8 mouse cellular contexts compared by ENCODE assay signal in genomic region chr5:33934081-33934480, GRCm38 (mm10). TPM values are rescaled to one million over a fixed set of nuclear protein-coding genes. Genes with fewer than 3 reads are reported as not detected.
DNase-seq lines count a peak whose midpoint lies in the region; ATAC-seq and TF ChIP-seq lines count a peak whose summit lies in the region.

No protein-coding gene starts in this region.

- TF ChIP-seq POLR2A in MEL (IDR thresholded peaks at IDR 0.05; ENCODE audit: control insufficient read depth in 1 of 2, insufficient read depth in 1 of 2, low read depth in 1 of 2, low read length in 2 of 2, poor library complexity in 1 of 2), result no peak

- H3K27ac ChIP-seq in hindbrain, embryonic 10.5 days, result no peak overlapping the region
- no peak overlapping the region for H3K27ac ChIP-seq in hindbrain, embryonic 11.5 days (ENCODE audit: low read depth, low read length)
- H3K27ac ChIP-seq in MEL (ENCODE audit: control insufficient read depth, low read depth, low read length), result no peak overlapping the region; the same call in 1 of the 2 replicates
- H3K27ac ChIP-seq in hindbrain, embryonic 15.5 days (replicated peaks), result no peak overlapping the region
- no peak overlapping the region for H3K27ac ChIP-seq in midbrain, embryonic 13.5 days

- ATAC-seq in hindbrain, embryonic 11.5 days (ENCODE audit: low FRiP score), result no peak
- no peak for ATAC-seq in hindbrain, embryonic 15.5 days (ENCODE audit: low FRiP score, low read depth)
- ATAC-seq in midbrain, embryonic 13.5 days, result no peak

- no peak overlapping the region for H3K4me2 ChIP-seq in hindbrain, embryonic 11.5 days (replicated peaks; ENCODE audit: low read depth, low read length)
- H3K4me2 ChIP-seq in hindbrain, embryonic 15.5 days, result peak overlapping the region; percentile 63
- peak overlapping the region; percentile 64 for H3K4me2 ChIP-seq in midbrain, embryonic 13.5 days (replicated peaks)

- WGBS in hindbrain, embryonic 10.5 days, result 98% methylated on average over 2 of the region's 2 CpGs
- WGBS in hindbrain, embryonic 11.5 days, result 91% methylated on average over 2 of the region's 2 CpGs
- 93% methylated on average over 2 of the region's 2 CpGs for WGBS in hindbrain, embryonic 15.5 days
- 92% methylated on average over 2 of the region's 2 CpGs for WGBS in midbrain, embryonic 13.5 days

- DNase-seq in hindbrain, embryonic 10.5 days (ENCODE audit: low spot score), result no peak
- DNase-seq in hindbrain, embryonic 11.5 days (ENCODE audit: low spot score), result no peak
- DNase-seq in MEL (ENCODE audit: low read depth, low spot score) (peak; percentile 47), adipocyte (ENCODE audit: low spot score) (no peak)
- DNase-seq in layer of hippocampus, postnatal 10 days (ENCODE audit: low spot score in 2 of 2), result no peak
- DNase-seq in spleen, postnatal 36 days (ENCODE audit: low spot score in 2 of 2), result no peak

- H3K27me3 ChIP-seq in hindbrain, embryonic 10.5 days (ENCODE audit: insufficient read depth, poor library complexity, severe bottlenecking), result no peaks in the 10 kb centered on the region
- H3K27me3 ChIP-seq in hindbrain, embryonic 11.5 days (ENCODE audit: control insufficient read depth, insufficient read depth, low read length), result no peaks in the 10 kb centered on the region
- no peaks in the 10 kb centered on the region for H3K27me3 ChIP-seq in MEL (ENCODE audit: control insufficient read depth in 1 of 2, insufficient read depth in 2 of 2, low read length in 2 of 2)
- no peaks in the 10 kb centered on the region for H3K27me3 ChIP-seq in hindbrain, embryonic 15.5 days
- no peaks in the 10 kb centered on the region for H3K27me3 ChIP-seq in midbrain, embryonic 13.5 days

- H3K4me3 ChIP-seq in hindbrain, embryonic 10.5 days, result peak overlapping the region; percentile 93; the same call in 1 of the 2 replicates
- no peak overlapping the region for H3K4me3 ChIP-seq in hindbrain, embryonic 11.5 days (ENCODE audit: low read depth, low read length)
- H3K4me3 ChIP-seq in MEL (ENCODE audit: control insufficient read depth in 1 of 2, insufficient read depth in 1 of 2, low read depth in 2 of 2, low read length in 2 of 2), result peak overlapping the region; percentile 23 to 79
- no peak overlapping the region for H3K4me3 ChIP-seq in hindbrain, embryonic 15.5 days
- H3K4me3 ChIP-seq in midbrain, embryonic 13.5 days (replicated peaks), result peak overlapping the region; percentile 90; the same call in 1 of the 2 replicates

- H3K4me1 ChIP-seq in hindbrain, embryonic 10.5 days (replicated peaks), result peaks cover 30% of the 10 kb centered on the region
- 0 out of 2 replicates have a peak, but pooled peaks cover 2% of the 10 kb centered on the region for H3K4me1 ChIP-seq in hindbrain, embryonic 11.5 days (replicated peaks; ENCODE audit: control insufficient read depth, insufficient read depth, low read length)
- H3K4me1 ChIP-seq in MEL (ENCODE audit: control insufficient read depth in 1 of 2, insufficient read depth in 2 of 2, low read length in 2 of 2), result peaks cover 20 to 21% of the 10 kb centered on the region in 2 experiments
- H3K4me1 ChIP-seq in hindbrain, embryonic 15.5 days (replicated peaks), result peaks cover 28% of the 10 kb centered on the region
- peaks cover 30% of the 10 kb centered on the region for H3K4me1 ChIP-seq in midbrain, embryonic 13.5 days (replicated peaks)

- TF ChIP-seq CTCF in MEL (IDR thresholded peaks at IDR 0.05 in 2 of 3, conservative IDR thresholded peaks at IDR 0.05 in 1 of 3; ENCODE audit: control insufficient read depth in 1 of 3, insufficient read depth in 1 of 3, low read depth in 2 of 3, low read length in 3 of 3, poor library complexity in 1 of 3, severe bottlenecking in 1 of 3), result no peak

- H3K9ac ChIP-seq in hindbrain, embryonic 11.5 days (ENCODE audit: low read depth, low read length), result no peak overlapping the region
- H3K9ac ChIP-seq in MEL (ENCODE audit: control insufficient read depth, low read depth, low read length, poor library complexity, severe bottlenecking), result peak overlapping the region; percentile 40
- H3K9ac ChIP-seq in hindbrain, embryonic 15.5 days, result no peak overlapping the region
- H3K9ac ChIP-seq in midbrain, embryonic 13.5 days (replicated peaks), result no peak overlapping the region

- H3K36me3 ChIP-seq in hindbrain, embryonic 10.5 days, result peaks cover 55% of the 10 kb centered on the region
- H3K36me3 ChIP-seq in hindbrain, embryonic 11.5 days (ENCODE audit: control insufficient read depth, insufficient read depth, low read length), result peaks cover 4% of the 10 kb centered on the region; the same call in 1 of the 2 replicates
- H3K36me3 ChIP-seq in MEL (ENCODE audit: control insufficient read depth in 1 of 2, insufficient read depth in 2 of 2, low read length in 2 of 2), result peaks cover 29 to 33% of the 10 kb centered on the region in 2 experiments
- peaks cover 15% of the 10 kb centered on the region; the same call in 1 of the 2 replicates for H3K36me3 ChIP-seq in hindbrain, embryonic 15.5 days
- H3K36me3 ChIP-seq in midbrain, embryonic 13.5 days, result peaks cover 23% of the 10 kb centered on the region

- TF ChIP-seq RAD21 in MEL (IDR thresholded peaks at IDR 0.05; ENCODE audit: low read depth, low read length), result no peak

- TF ChIP-seq EP300 in MEL (IDR thresholded peaks at IDR 0.05; ENCODE audit: low read depth in 1 of 2, low read length in 2 of 2), result peak in 1 of 2 experiments; percentile 33; a peak in 1 of 4 replicates

- peaks cover 51% of the 10 kb centered on the region for H3K79me2 ChIP-seq in MEL (ENCODE audit: control insufficient read depth, insufficient read depth, low read length, poor library complexity)

- H3K9me3 ChIP-seq in hindbrain, embryonic 10.5 days, result peaks cover 17% of the 10 kb centered on the region; the same call in 1 of the 2 replicates
- no peaks in the 10 kb centered on the region for H3K9me3 ChIP-seq in hindbrain, embryonic 11.5 days (ENCODE audit: control insufficient read depth, low read length)
- H3K9me3 ChIP-seq in MEL (replicated peaks; ENCODE audit: insufficient read depth, low read length), result no peaks in the 10 kb centered on the region
- H3K9me3 ChIP-seq in hindbrain, embryonic 15.5 days, result no peaks in the 10 kb centered on the region
- H3K9me3 ChIP-seq in midbrain, embryonic 13.5 days, result no peaks in the 10 kb centered on the region

TF ChIP-seq in MEL, 35 proteins besides CTCF, POLR2A, EP300 and RAD21:
- TF ChIP-seq GABPA (IDR thresholded peaks at IDR 0.05; ENCODE audit: low read depth, low read length) (no peak), ZNF384 (IDR thresholded peaks at IDR 0.05; ENCODE audit: low read depth, low read length) (peak; percentile 93), SIN3A (IDR thresholded peaks at IDR 0.05; ENCODE audit: low read length) (0 out of 2 replicates have a peak, but pooled peaks have one; percentile 12), GATA1 (IDR thresholded peaks at IDR 0.05; ENCODE audit: low read depth, low read length) (0 out of 2 replicates have a peak, but pooled peaks have one; percentile 11)

RNA-seq across cellular contexts. Expression of gene Nelfa, which starts 2.1 kb away (rescaled TPM):
- polyA plus RNA-seq in hindbrain, embryonic 10.5 days (2016; fragmentation: Nextera tagmentation; extraction: Ambion mirVana), result 75.4 and 84.1 TPM in 2 replicates
- polyA plus RNA-seq in hindbrain, embryonic 11.5 days (2014; fragmentation: Nextera tagmentation; extraction: Ambion mirVana), result 45.9 and 50.8 TPM in 2 replicates
- total RNA-seq in MEL (2012; rRNA removed), result 58.7 and 60.5 TPM in 2 replicates
- 100 to 1,000 TPM; 117 to 207 TPM for polyA plus RNA-seq in MEL (2012; ENCODE audit: insufficient read depth in 1 of 2, insufficient read length in 2 of 2, low read depth in 1 of 2, low replicate concordance in 2 of 2, missing spikeins in 1 of 2)
- polyA plus RNA-seq in hindbrain, embryonic 15.5 days (2015; fragmentation: Nextera tagmentation; extraction: Ambion mirVana), result 40.5 and 44.3 TPM in 2 replicates
- 47.7 and 49.9 TPM in 2 replicates for polyA plus RNA-seq in midbrain, embryonic 13.5 days (2015; fragmentation: Nextera tagmentation; extraction: Ambion mirVana)
- 10 to 100 TPM; 18.6 to 20.1 TPM for total RNA-seq in layer of hippocampus, postnatal 10 days (2021)

RNA-seq across cellular contexts. Expression of gene Gm1673, which starts 49.2 kb away (rescaled TPM):
- polyA plus RNA-seq in hindbrain, embryonic 10.5 days (2016; fragmentation: Nextera tagmentation; extraction: Ambion mirVana), result 258 and 370 TPM in 2 replicates
- polyA plus RNA-seq in hindbrain, embryonic 11.5 days (2014; fragmentation: Nextera tagmentation; extraction: Ambion mirVana), result 236 and 250 TPM in 2 replicates
- total RNA-seq in MEL (2012; rRNA removed), result not detected in 2 replicates
- polyA plus RNA-seq in MEL (2012; ENCODE audit: insufficient read depth in 1 of 2, insufficient read length in 2 of 2, low read depth in 1 of 2, low replicate concordance in 2 of 2, missing spikeins in 1 of 2), result not detected
- polyA plus RNA-seq in hindbrain, embryonic 15.5 days (2015; fragmentation: Nextera tagmentation; extraction: Ambion mirVana), result 598 and 652 TPM in 2 replicates
- polyA plus RNA-seq in midbrain, embryonic 13.5 days (2015; fragmentation: Nextera tagmentation; extraction: Ambion mirVana), result 563 and 613 TPM in 2 replicates
- 100 to 1,000 TPM; 127 to 160 TPM for total RNA-seq in layer of hippocampus, postnatal 10 days (2021)

Comparison
In these comparisons a context has a peak if more than half of its experiments do, and no peak if none do; other contexts are left out.
1. H3K4me3 ChIP-seq: peak in hindbrain, embryonic 10.5 days (single experiment), MEL (2 of 2) and midbrain, embryonic 13.5 days (single experiment); none in hindbrain, embryonic 11.5 days (single experiment) and hindbrain, embryonic 15.5 days (single experiment).
2. RNA of gene Gm1673, which starts 49.2 kb away (polyA plus RNA-seq): 598 to 652 TPM in hindbrain, embryonic 15.5 days, 563 to 613 TPM in midbrain, embryonic 13.5 days, 258 to 370 TPM in hindbrain, embryonic 10.5 days and 236 to 250 TPM in hindbrain, embryonic 11.5 days; not detected in MEL; every median in the first group is over 100 times any median in the second.